Mouse (Mus musculus): ENCODE results near the gene Oas1e. TPM values are rescaled to one million over a fixed set of nuclear protein-coding genes. Genes with fewer than 3 reads are reported as not detected.
A peak's percentile ranks its signal among the peaks of the same experiment; 100 is the strongest.
"Not testable (repeated sequence)": the region's sequence is repeated elsewhere in the genome, so short reads cannot be mapped to it uniquely, and the experiment has no call there.

The Oas1e gene
- total RNA-seq (2021), result not detected
- long read RNA-seq, experiment 1, result 0 reads
- long read RNA-seq, experiment 2, result 0 reads

DNA sequence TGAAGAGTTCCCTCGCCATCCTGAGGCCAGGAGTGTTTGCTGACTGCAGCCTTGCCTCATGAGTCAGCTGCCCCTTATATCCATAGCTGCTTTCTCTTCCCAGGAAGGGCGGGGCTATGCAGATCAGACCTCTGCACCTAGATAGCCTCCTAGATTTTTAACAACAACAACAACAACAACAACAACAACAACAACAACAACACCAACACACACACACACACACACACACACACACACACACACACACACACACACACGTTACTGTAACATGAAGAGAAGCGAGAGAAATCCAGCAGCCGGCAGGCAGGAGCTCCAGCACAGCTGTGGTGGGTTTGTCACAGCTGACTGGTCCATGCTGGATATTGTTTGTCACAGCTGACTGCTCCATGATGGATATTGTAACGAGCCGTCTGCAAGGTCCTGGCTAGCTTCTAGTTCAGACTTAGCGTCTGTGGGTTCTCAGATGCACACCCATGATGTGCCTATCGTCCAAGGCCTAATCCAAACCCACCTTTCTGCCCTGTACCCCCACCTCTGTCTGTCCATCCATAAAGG lies at the start of gene Oas1e:
Oas1e (minus strand) TSS at position 51 of the 555 bp plus-strand sequence.
- DNase-seq; intact Hi-C loops (cut with DNase I; ENCODE audit: low total_unique reads): not testable (repeated sequence)

DNA sequence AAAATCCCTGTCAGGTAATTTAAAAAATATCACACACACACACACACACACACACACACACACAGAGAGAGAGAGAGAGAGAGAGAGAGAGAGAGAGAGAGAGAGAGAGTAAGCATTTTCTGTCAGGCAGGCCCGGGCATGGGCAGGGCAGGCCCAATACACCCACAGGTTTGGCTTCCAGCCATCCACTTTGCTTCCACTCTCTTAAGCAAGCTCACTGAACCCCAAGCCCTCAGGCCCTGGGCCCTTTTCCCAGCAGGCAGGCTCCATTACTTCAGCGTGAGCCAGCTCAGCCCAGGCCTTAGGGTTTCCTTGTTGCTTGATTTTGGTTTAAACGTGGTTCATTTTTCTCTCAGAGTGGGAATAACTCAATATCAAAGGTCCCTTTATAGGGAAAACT lies 49.4 kb upstream of the Oas1e start:
- intact Hi-C loops (cut with DNase I; ENCODE audit: low total_unique reads), result no loop called here
- DNase-seq, result no peak

DNA sequence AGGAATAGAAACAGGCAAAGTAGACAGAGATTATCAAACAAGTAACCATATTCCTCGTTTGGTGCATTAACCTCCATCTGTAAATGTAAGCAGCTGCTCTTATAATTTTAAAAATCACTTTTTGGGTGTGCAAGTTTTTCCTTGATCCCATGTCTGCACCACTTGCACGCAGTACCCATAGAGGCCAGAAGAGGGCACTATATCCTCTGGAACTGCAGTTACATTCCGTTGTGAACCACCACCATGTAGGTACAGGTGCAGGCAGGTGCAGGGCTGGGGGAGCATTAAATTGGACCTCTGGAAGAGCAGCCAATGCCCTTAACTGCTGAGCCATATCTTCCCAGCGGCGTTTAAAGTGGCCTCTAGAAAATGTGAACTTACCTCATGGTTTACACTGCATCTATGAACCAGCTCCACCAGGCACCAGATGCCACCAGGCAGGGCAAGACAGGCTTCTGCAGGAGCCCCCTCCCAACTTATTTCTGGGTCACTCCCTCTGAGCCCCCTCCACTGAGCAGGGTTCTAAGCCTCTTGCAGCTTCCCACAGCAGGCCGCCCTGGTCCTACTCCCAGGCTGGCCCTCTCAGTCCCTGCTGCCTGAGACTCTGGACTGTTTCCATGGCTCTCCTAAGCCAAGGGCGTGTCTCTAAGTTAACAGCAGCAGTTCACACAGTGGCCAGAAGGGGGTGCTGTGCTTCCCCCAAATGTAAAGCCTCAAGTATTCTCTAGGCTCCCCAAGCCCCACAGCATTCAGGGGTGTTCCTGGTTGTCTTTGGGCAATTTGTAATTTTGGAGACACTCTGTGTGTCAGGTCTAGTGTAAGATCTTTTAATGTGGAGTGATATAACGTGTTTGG lies 41.6 kb upstream of the Oas1e start:
- intact Hi-C loops (cut with DNase I; ENCODE audit: low total_unique reads), result no loop called here
- no peak for DNase-seq

DNA sequence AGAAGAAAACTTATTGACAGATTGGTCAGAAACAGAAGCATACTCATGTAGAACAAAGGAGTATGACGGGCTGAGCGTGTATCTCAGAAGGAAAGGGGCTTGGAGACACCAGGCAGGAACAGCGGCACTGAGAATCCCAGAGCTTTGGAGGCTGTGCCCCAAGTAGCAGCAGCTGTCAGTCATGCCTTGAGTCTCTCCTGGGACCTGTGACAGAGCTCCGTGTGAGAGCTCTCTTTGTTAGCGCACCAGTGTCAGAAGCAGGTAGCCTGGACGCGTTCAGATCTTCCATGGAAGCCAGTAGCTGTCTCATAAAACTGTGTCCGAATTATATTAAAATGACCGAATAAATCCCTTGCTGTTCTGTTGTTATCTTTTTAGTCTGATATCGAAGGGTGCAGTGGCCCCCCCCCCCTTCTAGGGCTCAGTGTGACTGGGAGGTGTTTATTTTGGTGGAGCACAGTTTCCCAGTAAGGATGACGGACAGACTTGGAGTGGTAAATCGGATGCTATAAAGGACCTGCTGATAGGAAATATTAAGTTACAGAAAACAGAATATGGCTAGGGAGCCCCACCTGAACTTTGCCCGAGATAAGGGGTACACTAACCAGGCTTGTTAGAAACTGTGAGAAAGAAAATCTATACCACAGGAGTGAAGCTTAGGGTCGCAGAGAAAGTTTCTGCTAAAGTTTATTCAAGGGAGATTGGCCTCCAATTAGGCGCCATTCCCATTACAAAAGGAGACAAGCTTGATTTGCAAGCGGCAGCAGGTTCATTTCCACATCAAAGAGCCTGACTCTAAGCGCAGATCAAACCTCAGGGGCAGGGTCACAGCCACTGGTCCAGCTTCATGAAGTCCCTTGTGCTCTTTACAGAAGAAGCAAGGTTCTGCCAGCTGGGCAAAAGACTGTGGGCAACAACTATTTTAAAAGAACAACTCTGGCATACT lies 38.3 kb upstream of the Oas1e start:
- intact Hi-C loops (cut with DNase I; ENCODE audit: low total_unique reads), result no loop called here
- no peak for DNase-seq

DNA sequence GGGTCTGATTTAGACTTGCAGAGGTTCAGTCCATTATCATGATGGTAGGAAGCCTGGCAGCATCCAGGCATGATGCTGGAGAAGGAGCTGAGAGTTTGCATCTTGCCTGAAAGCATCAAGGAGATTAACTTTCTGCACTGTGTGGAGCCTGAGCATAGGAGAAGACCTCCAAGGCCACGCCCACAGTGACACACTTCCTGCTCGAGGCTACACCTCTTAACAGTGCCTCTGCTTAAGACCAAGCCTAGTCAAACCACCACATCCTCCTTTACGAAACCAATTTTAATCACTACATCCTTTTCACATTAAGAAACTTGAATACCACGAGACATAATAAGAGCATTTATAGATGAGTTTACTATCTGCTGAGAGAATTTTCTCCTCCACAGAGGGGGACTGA lies 35.7 kb upstream of the Oas1e start:
- DNase-seq, result no peak
- intact Hi-C loops (cut with DNase I; ENCODE audit: low total_unique reads), result no loop called here

DNA sequence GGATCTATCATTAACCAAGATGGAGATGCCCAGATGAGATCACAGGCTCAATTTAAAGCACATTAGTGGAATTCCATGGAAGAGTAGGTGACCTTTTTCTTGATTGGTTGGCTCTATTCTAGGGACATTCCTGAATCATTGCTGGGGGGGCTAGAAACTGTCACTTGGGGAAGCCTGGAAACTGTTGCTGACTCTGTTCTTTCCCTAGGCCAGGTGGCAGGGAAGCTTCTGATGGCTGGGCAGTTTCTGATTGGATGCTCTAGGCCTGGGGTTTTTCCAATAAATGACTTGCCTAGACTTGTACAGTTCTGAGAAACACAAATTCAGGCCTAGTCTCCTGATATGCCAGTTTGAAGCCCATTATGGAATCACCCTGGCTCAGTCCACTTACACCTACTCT lies 23.7 kb upstream of the Oas1e start:
- intact Hi-C loops (cut with DNase I; ENCODE audit: low total_unique reads), result no loop called here
- no peak for DNase-seq

DNA sequence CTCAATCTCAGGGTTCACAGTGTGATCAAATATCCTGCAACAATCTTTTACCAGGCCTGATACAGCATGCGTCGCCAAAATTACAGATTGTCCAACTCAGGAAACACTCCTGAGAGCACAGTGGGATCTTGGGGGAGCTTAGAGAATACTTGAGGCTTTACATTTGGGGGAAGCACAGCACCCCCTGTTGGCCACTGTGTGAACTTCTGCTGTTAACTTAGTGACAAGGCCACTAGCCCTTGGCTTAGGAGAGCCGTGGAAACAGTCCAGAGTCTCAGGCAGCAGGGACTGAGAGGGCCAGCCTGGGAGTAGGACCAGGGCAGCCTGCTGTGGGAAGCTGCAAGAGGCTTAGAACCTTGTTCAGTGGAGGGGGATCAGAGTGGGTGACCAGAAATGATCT lies 20.6 kb upstream of the Oas1e start:
- intact Hi-C loops (cut with DNase I; ENCODE audit: low total_unique reads), result no loop called here
- no peak for DNase-seq

DNA sequence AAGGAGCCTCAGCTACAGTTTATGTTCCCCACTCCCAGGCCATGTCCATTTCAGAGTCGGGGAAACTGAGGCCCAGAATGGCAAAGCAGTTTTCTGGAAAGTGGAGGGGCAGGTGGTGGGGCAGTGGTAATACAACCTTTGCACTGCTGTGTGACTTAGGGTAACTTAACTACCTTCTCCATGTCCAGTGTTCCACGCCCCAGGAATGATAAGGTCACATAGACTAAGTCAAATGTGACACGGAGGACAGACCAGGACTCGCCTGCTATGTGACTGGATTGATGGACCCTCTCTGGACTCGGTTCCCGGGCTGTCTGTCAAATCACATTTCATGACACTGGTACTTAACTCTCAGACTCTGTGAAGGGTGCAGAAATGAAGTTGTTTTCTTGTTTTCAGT lies 17.7 kb upstream of the Oas1e start:
- intact Hi-C loops (cut with DNase I; ENCODE audit: low total_unique reads), result no loop called here
- DNase-seq, result no peak

DNA sequence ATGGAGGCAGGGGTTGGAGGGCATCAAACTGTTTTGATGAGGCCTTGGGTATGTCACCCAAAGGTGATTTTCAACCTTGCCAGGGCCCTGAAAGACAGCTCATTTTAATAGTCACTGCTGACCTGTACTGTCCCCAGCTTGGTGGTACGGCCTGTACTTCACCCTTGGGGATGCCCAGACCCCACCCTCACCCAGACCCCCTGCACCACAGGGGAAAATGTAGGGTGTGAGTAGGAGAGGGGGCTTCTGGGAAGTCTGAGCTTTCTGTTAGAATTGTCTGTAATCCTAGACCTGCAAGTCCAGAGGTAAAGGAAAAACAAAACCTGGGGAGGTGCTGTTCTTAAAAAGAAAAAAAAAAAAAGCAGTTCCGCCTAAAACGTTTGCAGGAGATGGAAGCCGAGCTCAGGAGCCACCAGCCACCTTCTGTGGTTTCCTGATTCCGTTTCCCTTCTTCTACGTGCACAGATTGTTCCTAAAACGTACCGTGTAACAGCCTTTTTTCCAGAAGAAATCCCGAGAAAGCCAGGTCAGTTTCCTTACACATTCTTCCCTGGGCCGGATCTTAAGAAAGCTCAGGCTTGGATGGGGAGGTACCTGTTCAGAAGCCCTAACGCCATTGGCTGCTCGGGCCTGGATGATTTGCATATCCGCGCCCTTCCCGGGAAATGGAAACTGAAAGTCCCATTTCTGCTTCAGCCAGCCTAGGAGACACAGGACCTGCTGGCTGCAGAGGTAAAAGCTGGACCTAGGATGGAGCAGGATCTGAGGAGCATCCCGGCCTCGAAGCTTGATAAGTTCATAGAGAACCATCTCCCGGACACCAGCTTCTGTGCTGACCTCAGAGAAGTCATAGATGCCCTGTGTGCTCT lies 16.9 kb upstream of the Oas1e start, which contains the start of gene Oas1c:
Oas1c (minus strand) TSS at position 564 of the 869 bp plus-strand sequence.
- intact Hi-C loops (cut with DNase I; ENCODE audit: low total_unique reads), result no loop called here

DNA sequence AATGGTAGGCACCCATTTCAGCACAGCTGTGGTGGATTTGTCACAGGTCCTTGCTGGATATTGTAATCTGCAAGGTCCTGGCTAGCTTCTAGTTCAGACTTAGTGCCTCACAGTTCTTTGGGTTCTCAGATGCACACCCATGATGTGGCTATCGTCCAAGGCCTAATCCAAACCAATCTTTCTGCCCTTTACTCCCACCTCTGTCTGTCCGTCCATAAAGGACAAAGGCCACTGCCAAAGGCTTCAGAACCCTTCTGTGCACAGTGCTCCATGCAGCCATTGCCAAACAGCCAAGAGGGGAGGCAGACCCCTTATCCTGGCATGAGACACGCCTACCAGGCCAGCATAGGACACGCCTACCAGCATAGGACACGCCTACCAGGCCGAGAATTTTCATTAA lies 13.8 kb upstream of the Oas1e start:
- DNase-seq, result no peak
- intact Hi-C loops (cut with DNase I; ENCODE audit: low total_unique reads), result no loop called here

More for the DNA sequence above, 16.9 kb upstream of the Oas1e start, which contains the start of gene Oas1c:
- DNase-seq, result peak; percentile 73

DNA sequence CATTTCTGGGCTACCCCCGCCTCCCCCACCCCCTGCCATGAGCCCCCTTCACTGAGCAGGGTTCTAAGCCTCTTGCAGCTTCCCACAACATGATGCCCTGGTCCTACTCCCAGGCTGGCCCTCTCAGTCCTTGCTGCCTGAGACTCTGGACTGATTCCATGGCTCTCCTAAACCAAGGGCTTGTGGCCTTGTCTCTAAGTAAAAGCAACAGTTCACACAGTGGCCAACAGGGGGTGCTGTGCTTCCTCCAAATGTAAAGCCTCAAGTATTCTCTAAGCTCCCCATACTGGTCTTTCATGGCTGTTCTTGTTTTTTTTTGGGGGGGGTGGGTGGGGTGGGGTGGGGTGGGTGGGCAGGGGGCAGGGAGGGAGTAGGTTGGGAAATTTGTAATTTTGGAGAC lies 11.1 kb upstream of the Oas1e start:
- intact Hi-C loops (cut with DNase I; ENCODE audit: low total_unique reads), result no loop called here
- DNase-seq, result peak; percentile 13

DNA sequence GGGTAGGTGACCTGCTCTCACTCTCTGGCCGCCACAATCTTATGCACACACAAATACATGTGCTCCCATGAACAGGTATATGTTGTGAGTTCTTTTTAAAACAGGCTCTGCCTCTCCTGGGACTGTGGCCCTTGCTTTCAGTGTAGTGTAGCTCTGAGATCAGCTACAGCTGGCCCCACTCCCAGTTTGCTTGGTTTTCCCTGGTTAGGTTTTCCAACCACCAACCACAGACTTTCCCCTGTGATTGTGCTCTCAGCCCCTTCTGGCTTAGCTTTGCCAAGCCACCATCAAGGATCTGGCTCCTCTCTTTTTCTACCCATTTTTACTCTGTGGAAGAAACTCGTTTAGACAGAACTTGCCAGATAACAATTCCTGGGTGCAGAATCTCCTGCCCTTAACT lies 8.3 kb upstream of the Oas1e start:
- intact Hi-C loops (cut with DNase I; ENCODE audit: low total_unique reads), result no loop called here

DNA sequence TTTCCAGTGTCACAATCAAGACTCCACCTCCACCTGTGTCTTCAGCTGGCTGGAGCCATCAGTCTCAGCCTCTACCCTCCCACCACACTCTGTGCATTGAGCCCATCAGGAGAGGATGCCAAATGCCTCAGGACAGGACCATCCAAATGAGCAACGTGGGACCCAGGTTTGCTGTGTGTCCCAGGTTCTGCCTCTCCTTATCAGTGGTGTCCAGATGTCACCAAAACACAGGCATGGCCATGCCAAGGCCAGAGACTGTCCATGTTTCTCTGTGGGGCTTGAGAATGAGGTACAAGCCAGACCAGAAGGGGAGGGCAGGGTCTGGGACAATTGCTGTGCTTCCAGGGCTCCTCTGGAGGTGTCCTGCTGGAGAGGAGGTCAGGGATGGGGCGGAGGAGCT lies 3.6 kb upstream of the Oas1e start:
- DNase-seq; intact Hi-C loops (cut with DNase I; ENCODE audit: low total_unique reads): not testable (repeated sequence)

More for the DNA sequence above, 8.3 kb upstream of the Oas1e start:
- DNase-seq, result no peak

DNA sequence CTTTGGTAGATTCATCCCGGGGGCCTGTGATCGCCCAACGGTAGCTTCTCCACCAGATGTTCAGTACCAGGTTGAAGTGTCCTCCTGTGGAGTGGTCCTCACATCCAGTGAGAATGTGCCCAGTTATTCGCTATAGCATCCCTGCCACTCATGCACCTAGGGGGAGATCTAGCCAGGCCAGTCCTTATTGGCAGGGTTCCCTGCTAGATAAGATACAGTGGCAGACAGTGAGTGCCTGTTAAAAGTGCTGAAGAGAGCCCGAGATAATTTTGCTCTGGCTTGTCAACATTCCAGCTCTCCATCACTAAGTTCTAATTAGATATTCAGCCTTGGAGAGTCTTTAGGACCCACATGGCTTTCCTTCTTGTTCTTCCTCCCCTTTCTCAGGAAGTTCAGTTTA lies 2.8 kb upstream of the Oas1e start:
- intact Hi-C loops (cut with DNase I; ENCODE audit: low total_unique reads), result not testable (repeated sequence)

DNA sequence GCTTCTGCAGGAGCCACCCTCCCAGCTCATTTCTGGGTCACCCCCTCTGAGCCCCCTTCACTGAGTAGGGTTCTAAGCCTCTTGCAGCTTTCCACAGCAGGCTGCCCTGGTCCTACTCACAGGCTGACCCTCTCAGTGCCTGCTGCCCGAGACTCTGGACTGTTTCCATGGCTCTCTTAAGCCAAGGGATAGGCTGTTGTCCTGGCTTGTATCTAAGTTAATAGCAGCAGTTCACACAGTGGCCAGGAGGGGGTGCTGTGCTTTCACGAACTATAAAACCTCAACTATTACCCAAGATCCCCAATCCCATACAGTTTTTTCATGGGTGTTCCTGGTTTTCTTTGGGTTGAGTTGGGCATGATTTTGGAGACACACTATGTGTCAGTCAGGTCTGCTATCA lies 2.3 kb downstream of the Oas1e start:
- intact Hi-C loops (cut with DNase I; ENCODE audit: low total_unique reads), result no loop called here
- DNase-seq, result no peak

More for the DNA sequence above, 2.8 kb upstream of the Oas1e start:
- DNase-seq, result not testable (repeated sequence)

DNA sequence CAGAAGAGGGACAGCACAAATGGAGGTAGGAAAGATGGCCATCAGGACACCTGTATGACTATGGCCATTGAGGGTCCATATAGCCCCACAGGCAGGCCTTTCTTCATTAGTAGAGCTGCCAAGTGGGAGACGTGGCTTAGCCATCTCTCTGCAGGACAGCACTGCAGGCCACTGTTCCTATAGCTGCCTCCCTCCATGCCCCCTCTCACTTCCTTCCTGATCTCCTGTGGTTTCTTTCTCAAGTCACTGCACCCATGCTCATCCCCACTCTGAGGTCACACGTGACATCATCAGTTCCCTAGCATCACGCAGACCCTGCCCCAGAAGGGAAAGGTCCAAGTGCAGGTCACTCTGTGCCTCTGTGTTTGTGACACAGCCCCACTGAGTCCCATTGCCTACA lies 8.3 kb downstream of the Oas1e start:
- no peak for DNase-seq

DNA sequence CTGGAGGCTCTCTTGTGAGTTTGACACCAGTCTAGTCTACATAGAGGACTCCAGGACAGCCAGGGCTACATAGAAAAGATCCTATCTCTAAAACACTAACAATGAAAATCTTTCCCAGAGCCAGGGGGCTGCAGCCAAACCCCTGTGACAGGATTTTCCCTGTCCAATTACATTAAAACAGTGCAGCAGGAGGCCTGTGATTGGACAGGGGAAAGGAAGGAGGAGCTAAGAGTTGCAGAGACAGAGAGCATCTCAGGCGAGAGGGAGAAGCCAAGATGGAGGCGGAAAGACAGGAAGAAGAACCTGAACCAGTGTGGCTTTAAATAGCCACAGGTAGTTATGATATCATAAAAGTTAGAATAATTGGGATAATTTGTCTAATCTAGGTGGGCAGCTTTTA lies 12.9 kb downstream of the Oas1e start:
- intact Hi-C loops (cut with DNase I; ENCODE audit: low total_unique reads), result no loop called here

More for the DNA sequence above, 8.3 kb downstream of the Oas1e start:
- intact Hi-C loops (cut with DNase I; ENCODE audit: low total_unique reads), result no loop called here

DNA sequence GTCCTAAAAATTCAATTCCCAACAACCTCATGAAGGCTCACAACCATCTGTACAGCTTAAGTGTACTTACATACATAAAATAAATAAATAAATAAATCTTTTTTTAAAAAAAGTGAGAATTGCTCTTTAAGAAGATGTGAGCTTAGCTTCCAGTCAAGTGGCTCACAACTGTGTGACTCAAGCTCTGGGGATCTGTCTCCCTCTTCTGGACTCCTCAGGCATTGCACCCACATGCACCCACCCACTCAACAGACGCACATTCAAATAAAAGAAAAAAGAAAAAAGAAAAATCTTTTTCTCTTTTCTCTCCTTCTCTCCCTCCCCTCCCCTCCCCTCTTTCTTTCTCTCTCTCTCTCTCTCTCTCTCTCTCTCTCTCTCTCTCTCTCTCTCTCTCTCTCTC lies 13.7 kb downstream of the Oas1e start:
- DNase-seq, result no peak
- intact Hi-C loops (cut with DNase I; ENCODE audit: low total_unique reads), result no loop called here

More for the DNA sequence above, 12.9 kb downstream of the Oas1e start:
- DNase-seq, result no peak

DNA sequence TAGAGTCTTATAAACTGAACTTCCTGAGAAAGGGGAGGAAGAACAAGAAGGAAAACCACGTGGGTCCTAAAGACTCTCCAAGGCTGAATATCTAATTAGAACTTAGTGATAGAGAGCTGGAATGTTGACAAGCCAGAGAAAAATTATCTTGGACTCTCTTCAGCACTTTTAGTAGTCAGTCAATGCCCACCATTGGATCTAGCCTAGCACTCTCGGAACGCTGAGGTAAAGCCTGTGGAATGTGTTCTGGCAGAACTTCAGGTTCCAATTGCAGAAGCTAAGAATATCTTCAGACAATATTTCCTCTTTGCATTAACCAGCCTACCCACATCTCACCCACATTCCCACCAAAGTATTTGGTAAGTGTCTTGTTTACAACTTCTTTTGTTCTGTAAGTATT lies 15.4 kb downstream of the Oas1e start:
- intact Hi-C loops (cut with DNase I; ENCODE audit: low total_unique reads), result no loop called here
- no peak for DNase-seq

Data from gastrocnemius, postnatal 14 days (tissue).